Mouse (Mus musculus): ENCODE data around the gene Eya2.
"Not testable (repeated sequence)": the region's sequence is repeated elsewhere in the genome, so short reads cannot be mapped to it uniquely, and the experiment has no call there.

Gene Eya2

GRCm38 (mm10) chr2:165785312-165786036, 190.6 kb downstream of the Eya2 start:
- DNase-seq = no peak

- DNase-seq = no peak
Measured at GRCm38 (mm10) chr2:165786467-165786866, 191.6 kb downstream of the Eya2 start.

- DNase-seq = peak; percentile 79
Measured at GRCm38 (mm10) chr2:165788005-165788404, 193.2 kb downstream of the Eya2 start.

DNA sequence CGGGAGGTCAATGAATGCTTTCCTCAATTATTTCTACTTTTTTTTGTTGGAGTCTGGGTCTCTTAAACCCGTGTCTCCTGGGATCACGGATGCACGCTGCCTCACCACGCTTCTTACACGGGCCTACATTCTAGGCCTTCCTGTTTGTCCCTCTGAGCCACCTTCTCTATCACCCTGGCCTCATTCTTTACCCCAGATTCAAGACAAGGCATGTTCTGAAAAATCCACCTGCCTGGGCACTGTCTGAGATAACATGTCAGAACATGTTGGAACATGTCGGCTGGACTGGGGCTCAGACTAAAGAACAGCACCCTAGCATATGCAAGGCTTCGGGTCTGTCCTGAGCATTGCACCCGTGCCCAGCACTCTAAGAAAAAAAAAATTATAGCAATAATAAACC, 194.0 kb downstream of the Eya2 start:
- DNase-seq = no peak

GRCm38 (mm10) chr2:165789667-165790066, 194.8 kb downstream of the Eya2 start:
- no peak for DNase-seq

DNA sequence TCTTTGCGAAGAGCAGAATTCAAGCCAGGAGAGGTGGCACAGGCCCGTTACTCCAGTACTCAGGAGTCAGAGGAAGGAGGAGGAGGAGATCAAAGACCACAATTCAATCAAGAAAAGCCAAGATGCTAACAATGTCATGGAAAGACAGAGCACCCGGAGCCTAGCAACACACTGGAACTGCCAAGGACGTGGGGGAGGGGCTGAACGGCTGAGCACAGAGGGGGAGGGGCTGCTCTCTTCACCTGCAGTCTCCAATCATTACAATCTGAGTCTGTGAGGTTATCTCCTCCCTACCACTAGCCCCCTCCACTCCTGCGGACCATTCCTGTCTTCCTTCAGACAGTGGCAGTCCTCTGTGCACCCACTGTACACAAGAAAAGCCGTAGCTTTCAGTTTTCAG, 196.2 kb downstream of the Eya2 start:
- DNase-seq = no peak

DNA sequence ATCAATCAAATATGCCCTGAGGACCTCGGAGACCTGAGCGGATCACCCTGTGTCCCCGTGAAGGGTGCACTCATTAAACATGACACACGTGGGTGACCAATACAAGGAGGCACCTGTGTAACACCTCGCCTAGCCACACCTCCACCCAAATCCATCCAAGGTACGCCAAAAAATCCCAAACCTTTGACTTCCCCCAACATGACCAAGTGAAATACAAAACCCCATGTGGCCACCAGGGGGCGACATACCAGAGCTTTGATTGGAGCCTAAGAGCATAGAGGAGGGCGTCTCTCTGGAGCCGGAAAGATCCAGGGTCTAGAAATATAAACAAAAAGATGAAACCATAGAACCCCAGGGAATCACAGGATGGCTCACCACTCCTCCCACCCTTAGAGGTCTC, 196.8 kb downstream of the Eya2 start:
- peak; percentile 77 for DNase-seq

- DNase-seq = no peak
Measured at GRCm38 (mm10) chr2:165792431-165793282, 197.8 kb downstream of the Eya2 start.

DNA sequence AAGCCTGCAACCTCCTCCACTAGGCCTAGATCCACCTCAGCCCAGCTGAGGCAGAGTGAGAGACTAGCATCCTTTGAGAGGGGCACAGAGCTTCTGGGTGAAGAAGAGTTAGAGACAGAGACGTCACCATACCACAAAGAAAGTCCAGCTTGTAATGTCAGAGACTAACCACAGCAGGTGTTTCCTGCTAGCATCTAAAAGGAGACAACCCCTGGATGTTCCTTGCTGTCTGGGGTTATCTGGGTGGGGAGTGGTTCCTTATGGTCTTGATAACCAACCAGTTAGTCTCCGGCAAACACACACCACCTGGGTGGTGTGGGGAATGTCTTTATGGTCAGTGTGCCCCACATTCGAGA, 198.4 kb downstream of the Eya2 start:
- DNase-seq = no peak

DNA sequence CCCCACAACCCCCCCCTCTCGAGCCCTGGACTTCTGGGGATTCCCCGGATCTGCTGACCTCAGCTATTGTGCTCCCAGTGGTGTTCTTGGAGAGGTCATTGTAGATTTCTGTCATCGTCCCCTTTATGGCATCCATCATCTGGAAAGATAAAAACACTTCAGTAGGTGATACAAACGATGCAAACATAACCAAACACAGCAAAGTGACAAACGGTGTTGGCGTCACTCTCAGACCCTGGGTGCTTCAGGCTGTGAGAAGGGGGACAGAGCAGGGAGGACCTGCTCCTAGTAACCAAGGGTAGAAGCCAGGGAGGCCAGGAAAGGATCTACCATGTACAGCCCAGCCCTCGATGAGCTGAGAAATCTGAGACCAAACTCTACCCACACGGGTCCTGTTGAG, 203.0 kb downstream of the Eya2 start:
- DNase-seq = no peak

DNA sequence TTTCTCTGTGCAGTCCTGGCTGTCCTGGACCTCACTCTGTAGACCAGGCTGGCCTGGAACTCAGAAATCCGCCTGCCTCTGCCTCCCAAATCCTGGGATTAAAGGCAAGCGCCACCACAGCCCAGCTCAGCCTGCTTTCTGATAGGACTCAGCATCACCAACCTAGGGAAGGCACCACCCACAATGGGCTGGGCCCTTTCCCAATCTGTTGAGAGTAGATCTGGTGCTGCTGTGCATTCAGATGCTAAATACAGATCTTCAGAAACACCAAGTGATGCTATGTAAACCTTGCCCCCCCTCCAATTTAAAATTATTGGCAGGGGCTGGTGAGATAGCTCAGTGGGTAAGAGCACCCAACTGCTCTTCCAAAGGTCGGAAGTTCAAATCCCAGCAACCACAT, 205.3 kb downstream of the Eya2 start:
- DNase-seq = not testable (repeated sequence)

GRCm38 (mm10) chr2:165808179-165808975, 213.5 kb downstream of the Eya2 start:
- DNase-seq = no peak

DNA sequence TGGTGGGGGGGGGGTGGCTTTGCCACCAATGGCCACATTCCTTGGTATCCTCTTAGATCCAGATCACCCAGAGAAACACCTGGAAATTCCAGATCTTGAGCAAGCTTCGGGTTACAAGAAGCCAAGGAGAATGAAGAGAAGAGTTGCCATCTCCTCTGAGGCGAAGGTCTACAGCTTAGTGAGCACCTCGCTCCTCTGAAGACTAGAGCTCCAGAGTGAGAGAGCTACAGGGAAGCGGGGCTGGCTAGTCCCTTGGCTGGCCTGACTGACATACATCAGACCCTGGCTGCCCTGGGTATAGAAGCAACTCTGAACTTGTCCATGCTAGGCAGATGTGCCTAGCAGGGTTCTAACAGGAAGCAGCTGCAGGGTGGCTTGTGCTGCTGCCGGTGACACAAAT, 214.3 kb downstream of the Eya2 start:
- no peak for DNase-seq

GRCm38 (mm10) chr2:165809901-165810477, 215.2 kb downstream of the Eya2 start:
- no peak for DNase-seq

DNA sequence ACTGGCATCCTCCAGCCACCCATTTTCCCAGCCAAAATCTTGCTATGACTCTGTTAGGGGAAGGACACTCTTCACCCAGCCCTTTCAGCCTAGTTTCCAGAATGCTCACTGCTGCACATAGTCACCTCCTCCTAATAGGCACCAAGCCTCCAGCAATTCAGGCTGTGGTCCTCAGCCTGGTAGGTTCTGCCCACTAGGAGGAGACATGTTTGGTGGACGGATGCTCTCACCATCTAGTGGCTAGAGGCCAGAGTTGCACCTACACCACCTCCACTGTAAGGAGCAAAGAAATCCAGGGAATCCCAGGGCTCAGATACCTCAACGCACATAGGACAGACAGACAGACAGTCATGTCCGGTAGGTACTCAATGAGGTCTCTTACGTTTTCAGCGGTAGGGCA, 216.7 kb downstream of the Eya2 start:
- peak; percentile 64 for DNase-seq

DNA sequence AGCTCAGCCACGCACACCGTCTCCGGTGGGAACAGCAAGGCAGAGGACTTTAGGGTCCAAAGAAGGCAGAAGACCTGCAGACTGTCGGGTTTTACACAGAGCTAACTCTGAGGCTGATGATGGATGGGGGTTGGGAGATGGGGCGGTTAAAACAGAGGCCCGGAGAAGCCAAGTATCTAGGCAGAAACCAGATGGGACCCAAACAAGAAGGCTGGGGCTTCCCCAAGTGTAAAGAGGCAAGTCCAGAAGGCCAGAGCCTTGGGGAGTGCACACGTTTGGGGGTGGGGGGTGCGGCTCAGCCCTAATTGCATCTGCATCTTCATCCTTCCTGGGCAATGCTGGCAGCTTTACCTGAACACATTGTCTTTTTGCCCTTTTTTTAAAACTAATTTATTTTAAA, 218.1 kb downstream of the Eya2 start:
- no peak for DNase-seq

GRCm38 (mm10) chr2:165815103-165815880, 220.5 kb downstream of the Eya2 start:
- no peak for DNase-seq

DNA sequence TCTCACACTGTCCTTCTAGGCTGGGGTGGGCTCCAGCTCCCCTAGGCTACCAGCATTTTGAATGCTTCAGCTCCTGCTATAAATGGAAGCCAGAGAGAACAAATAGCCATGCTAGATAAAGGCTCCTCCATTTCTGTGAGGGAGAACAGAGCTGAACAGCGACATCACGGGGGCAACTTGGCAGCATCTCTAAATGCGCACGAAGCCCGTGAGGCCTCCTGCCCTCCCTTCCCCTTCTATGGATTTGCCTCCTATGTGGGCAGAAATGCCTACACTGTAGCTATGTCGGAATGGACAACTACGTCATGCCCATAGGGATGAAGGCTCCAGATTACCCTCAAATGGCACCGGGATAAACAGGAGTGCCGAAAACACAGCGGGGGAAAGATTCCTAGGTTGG, 222.6 kb downstream of the Eya2 start:
- DNase-seq = no peak

GRCm38 (mm10) chr2:165818570-165818969, 223.7 kb downstream of the Eya2 start:
- no peak for DNase-seq

- peak; percentile 48 for DNase-seq
Measured at GRCm38 (mm10) chr2:165818985-165819948, 224.4 kb downstream of the Eya2 start.

- DNase-seq = no peak
Measured at GRCm38 (mm10) chr2:165820073-165820472, 225.2 kb downstream of the Eya2 start.
